Mouse (Mus musculus): ENCODE measurements at regions not wholly inside any gene's neighbourhood (a gene's known extent, or its start where the extent isn't known, plus 50 kb on each side); places are given as distances from the start of the nearest gene placed in this dataset.

GRCm38 (mm10) chr12:5599426-5599825 lies 223.9 kb upstream of the Klhl29 start:
- DNase-seq = peak; percentile 9 to 10
- intact Hi-C loops (cut with DNase I) = no loop called here

DNA sequence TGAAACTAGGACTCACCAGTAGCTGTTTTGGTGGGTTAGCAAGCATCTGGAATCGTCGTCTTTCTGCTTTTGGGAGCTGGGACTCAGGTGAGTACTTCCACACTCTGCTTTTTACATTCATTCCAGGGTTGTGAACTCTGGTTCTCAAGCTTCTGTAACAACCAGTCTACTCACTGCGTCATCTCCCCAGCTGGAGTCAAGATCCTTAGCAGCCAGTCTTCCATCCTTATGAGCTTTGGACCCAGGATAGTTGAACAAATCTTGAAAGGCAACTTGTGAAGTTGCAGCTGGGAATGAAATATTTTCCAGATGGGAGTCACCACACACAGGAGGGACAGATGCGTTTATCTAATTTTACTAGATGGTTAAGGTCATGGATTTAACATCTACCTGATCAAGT lies 223.5 kb upstream of the Klhl29 start:
- no peak for DNase-seq
- intact Hi-C loops (cut with DNase I) = no loop called here

- intact Hi-C loops (cut with DNase I) = no loop called here
- DNase-seq = peak in 1 of 2 experiments; percentile 6
Observed at GRCm38 (mm10) chr12:5572831-5573230, 197.3 kb upstream of the Klhl29 start.

DNA sequence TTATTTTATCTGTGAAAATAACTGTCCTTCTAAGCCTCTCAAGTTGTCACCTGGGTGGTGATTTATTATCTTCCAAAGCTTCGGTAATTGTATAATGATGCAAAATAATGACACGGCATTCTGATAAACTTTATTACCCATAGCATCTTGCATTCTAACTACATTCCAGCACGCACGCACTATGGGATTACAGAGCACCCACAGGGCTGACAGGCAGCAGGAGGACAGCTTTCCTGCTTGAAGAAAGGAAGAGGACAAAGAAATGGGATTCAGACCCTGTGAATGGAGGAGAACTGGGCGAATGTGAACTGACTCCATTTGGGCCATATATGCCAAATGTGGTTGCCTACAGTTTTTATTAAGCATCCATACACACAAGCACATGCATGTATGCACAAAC lies 193.5 kb upstream of the Klhl29 start:
- DNase-seq = no peak
- intact Hi-C loops (cut with DNase I) = no loop called here

GRCm38 (mm10) chr12:5566231-5566630 lies 190.7 kb upstream of the Klhl29 start:
- intact Hi-C loops (cut with DNase I) = no loop called here
- no peak for DNase-seq

GRCm38 (mm10) chr12:5552607-5553006 lies 177.1 kb upstream of the Klhl29 start:
- DNase-seq = no peak
- intact Hi-C loops (cut with DNase I) = no loop called here

- no peak for DNase-seq
- intact Hi-C loops (cut with DNase I) = no loop called here
Observed at GRCm38 (mm10) chr12:5551901-5552300, 176.4 kb upstream of the Klhl29 start.

- DNase-seq = no peak
- intact Hi-C loops (cut with DNase I) = no loop called here
Observed at GRCm38 (mm10) chr12:5549796-5550195, 174.3 kb upstream of the Klhl29 start.

GRCm38 (mm10) chr12:5547698-5548097 lies 172.2 kb upstream of the Klhl29 start:
- intact Hi-C loops (cut with DNase I) = no loop called here
- DNase-seq = no peak

GRCm38 (mm10) chr12:5542701-5543100 lies 167.2 kb upstream of the Klhl29 start:
- intact Hi-C loops (cut with DNase I) = no loop called here
- no peak for DNase-seq

DNA sequence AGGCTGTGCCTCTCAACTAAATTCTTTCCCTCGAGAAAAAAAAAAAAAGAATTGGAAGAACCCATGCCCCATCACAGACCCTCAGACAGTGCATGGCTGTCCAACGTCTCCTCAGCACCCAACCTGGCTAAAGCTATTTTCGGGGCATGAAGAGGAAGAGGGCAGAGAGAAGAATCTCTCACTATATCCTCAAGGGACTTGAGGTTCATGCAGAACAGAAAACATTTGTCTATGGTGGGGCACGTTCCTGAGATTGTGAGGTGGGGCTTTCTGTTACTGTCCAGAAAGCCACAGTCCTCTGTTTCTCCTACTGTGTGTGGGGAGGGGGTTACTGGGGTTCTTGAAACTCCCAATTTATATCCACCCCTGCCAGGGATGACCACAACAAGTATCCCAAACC lies 120.8 kb upstream of the Klhl29 start:
- no peak for DNase-seq
- intact Hi-C loops (cut with DNase I) = no loop called here

- intact Hi-C loops (cut with DNase I) = no loop called here
- DNase-seq = peak in 1 of 2 experiments; percentile 2
Observed at GRCm38 (mm10) chr12:5494657-5495512, 119.4 kb upstream of the Klhl29 start.

GRCm38 (mm10) chr12:5464250-5464899 lies 88.9 kb upstream of the Klhl29 start:
- intact Hi-C loops (cut with DNase I) = no loop called here

GRCm38 (mm10) chr12:5453157-5453556 lies 77.7 kb upstream of the Klhl29 start:
- intact Hi-C loops (cut with DNase I) = no loop called here
- no peak for DNase-seq

More at GRCm38 (mm10) chr12:5464250-5464899, 88.9 kb upstream of the Klhl29 start:
- no peak for DNase-seq

GRCm38 (mm10) chr12:5443730-5444129 lies 68.2 kb upstream of the Klhl29 start:
- intact Hi-C loops (cut with DNase I) = no loop called here
- no peak for DNase-seq

- intact Hi-C loops (cut with DNase I) = no loop called here
- no peak for DNase-seq
Observed at GRCm38 (mm10) chr12:5443091-5443531, 67.6 kb upstream of the Klhl29 start.

- intact Hi-C loops (cut with DNase I) = no loop called here
- DNase-seq = no peak
Observed at GRCm38 (mm10) chr12:5442679-5443078, 67.2 kb upstream of the Klhl29 start.

DNA sequence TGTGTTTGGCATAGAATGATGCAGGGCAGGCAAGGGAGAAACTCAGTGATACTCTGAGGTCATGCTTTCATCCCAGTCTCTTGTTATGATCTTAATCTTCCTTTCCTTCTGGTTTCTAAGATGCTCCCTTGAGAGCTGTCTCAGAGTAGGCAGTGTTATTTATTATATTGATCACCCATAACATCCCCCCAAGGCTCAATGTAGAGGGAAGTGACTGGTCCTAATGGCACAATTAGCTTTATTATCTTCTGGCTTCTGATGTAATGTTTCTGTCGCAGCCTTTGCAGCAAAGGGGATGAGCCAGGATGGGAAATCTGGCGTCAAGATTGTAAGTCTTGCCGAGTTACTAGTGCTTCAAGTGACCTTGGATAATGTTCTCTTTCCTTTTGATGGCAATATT lies 65.0 kb upstream of the Klhl29 start:
- intact Hi-C loops (cut with DNase I) = no loop called here
- DNase-seq = no peak

DNA sequence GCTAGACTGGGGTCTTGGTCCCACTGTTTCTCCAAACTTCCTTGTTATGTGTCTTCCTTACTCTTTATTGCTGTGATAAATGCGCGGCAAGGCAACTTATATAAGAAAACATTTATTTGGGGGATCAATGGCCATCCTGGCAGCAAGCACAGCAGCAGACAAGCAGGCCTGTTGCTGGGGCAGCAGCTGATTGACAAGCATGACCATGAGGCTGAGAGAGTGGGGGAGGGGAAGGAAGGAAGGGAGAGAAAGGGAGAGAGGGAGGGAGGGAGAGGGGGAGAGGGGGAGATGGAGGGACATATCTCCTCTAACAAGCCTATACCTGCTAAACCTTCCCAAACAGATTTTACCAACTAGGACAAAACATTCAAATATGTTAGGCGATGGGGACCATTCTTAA lies 60.4 kb upstream of the Klhl29 start:
- no peak for DNase-seq
- intact Hi-C loops (cut with DNase I) = no loop called here

- no peak for DNase-seq
- intact Hi-C loops (cut with DNase I) = no loop called here
Observed at GRCm38 (mm10) chr12:5434060-5434459, 58.6 kb upstream of the Klhl29 start.

GRCm38 (mm10) chr12:5432688-5433087 lies 57.2 kb upstream of the Klhl29 start:
- no peak for DNase-seq
- intact Hi-C loops (cut with DNase I) = no loop called here

DNA sequence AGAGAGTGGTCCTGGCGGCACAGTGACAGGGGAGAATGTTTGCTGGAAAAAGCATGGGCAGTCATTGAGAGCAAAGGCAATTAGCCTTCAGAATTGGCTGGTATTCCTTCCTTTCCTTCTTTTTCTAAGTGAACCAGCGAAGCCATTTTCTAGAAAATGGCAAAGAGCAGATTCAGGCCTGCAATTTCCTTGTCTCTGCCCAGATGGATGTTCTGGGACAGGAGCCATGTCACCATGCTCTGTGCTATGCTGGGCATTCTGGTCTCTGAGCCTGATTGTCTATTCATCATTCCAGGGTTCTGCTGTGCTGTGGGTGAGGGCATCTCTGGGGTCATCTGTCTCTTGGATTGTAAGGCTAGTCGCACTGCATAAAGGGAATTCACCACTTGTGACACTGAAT lies 53.3 kb upstream of the Klhl29 start:
- intact Hi-C loops (cut with DNase I) = no loop called here
- DNase-seq = no peak
